Mouse (Mus musculus) heart, adult 8-10 months (tissue): ENCODE measurements around the gene Mmp9. TPM values are rescaled to one million over a fixed set of nuclear protein-coding genes. Genes with fewer than 3 reads are reported as not detected.

ENCODE experiments used
- DNase-seq: peaks from one replicate; pipeline ENCODE4 v3.0.0; 2022; ENCODE audit warnings: low spot score
- total RNA-seq, 4 experiments: library from RNA; stranded (reverse); gene quantifications; 2 replicates each; pipeline ENCODE4 v1.2.4; 2022

Mmp9 gene
- total RNA-seq, 4 experiments from 2014 or later = 0.84 to 1.2 (median 0.98) TPM

GRCm38 (mm10) chr2:164988777-164989176, 48.2 kb downstream of the Mmp9 start:
- no peak for DNase-seq

GRCm38 (mm10) chr2:164991111-164991510, 50.5 kb downstream of the Mmp9 start:
- DNase-seq = no peak

GRCm38 (mm10) chr2:164991808-164992207, 51.2 kb downstream of the Mmp9 start:
- no peak for DNase-seq

- DNase-seq = no peak
Measured at GRCm38 (mm10) chr2:164994156-164994555, 53.6 kb downstream of the Mmp9 start.

GRCm38 (mm10) chr2:164994659-164995428, 54.3 kb downstream of the Mmp9 start:
- DNase-seq = no peak

- DNase-seq = no peak
Measured at GRCm38 (mm10) chr2:164995976-164996375, 55.4 kb downstream of the Mmp9 start.

GRCm38 (mm10) chr2:164996848-164997720, 56.5 kb downstream of the Mmp9 start:
- DNase-seq = peak; percentile 11

- peak; percentile 34 for DNase-seq
Measured at GRCm38 (mm10) chr2:164997721-164998428, 57.3 kb downstream of the Mmp9 start.

- DNase-seq = no peak
Measured at GRCm38 (mm10) chr2:165001958-165002357, 61.4 kb downstream of the Mmp9 start.

- DNase-seq = no peak
Measured at GRCm38 (mm10) chr2:165003108-165003507, 62.5 kb downstream of the Mmp9 start.

- no peak for DNase-seq
Measured at GRCm38 (mm10) chr2:165004237-165004636, 63.7 kb downstream of the Mmp9 start.

Other genes starting within 250 kb of the Mmp9 start
- gene Spint4, start 242.3 kb upstream of the Mmp9 start, total RNA-seq = not detected
- not detected for gene Spint5, start 225.5 kb upstream of the Mmp9 start, total RNA-seq
- under 1 TPM in 2 of 4 experiments, not detected in 2; 0.30 to 0.83 TPM for gene Wfdc3, start 194.8 kb upstream of the Mmp9 start, total RNA-seq
- 10 to 100 TPM; 20.4 to 28.2 (median 26.9) TPM for gene Dnttip1, start 194.8 kb upstream of the Mmp9 start, total RNA-seq
- 1 to 10 TPM in 2 of 4 experiments, under 1 TPM in 2; 0.47 to 2.7 (median 1.4) TPM for gene Ube2c, start 170.9 kb upstream of the Mmp9 start, total RNA-seq
- 1 to 10 TPM; 2.9 to 7.2 (median 3.1) TPM for gene Tnnc2, start 160.8 kb upstream of the Mmp9 start, total RNA-seq
- gene Snx21, start 155.0 kb upstream of the Mmp9 start, total RNA-seq = 10 to 100 TPM; 23.1 to 24.9 (median 23.5) TPM
- gene Acot8, start 135.9 kb upstream of the Mmp9 start, total RNA-seq = 10 to 100 TPM; 12.3 to 13.3 (median 12.6) TPM
- gene Zswim3, start 135.7 kb upstream of the Mmp9 start, total RNA-seq = 1 to 10 TPM; 2.2 to 2.7 (median 2.5) TPM
- 1 to 10 TPM; 4.6 to 6.1 (median 5.1) TPM for gene Zswim1, start 118.1 kb upstream of the Mmp9 start, total RNA-seq
- 1 to 10 TPM in 1 of 4 experiments, under 1 TPM in 2, not detected in 1; 0.66 to 1.2 (median 0.80) TPM for gene Spata25, start 112.2 kb upstream of the Mmp9 start, total RNA-seq
- gene Ctsa, start 107.9 kb upstream of the Mmp9 start, total RNA-seq = 100 to 1,000 TPM in 3 of 4 experiments, 10 to 100 TPM in 1; 94.7 to 106 (median 103) TPM
- 10 to 100 TPM; 53.8 to 59.3 (median 58.1) TPM for gene Neurl2, start 107.3 kb upstream of the Mmp9 start, total RNA-seq
- gene Pltp, start 83.1 kb upstream of the Mmp9 start, total RNA-seq = 10 to 100 TPM; 32.8 to 40.4 (median 35.7) TPM
- gene Pcif1, start 61.5 kb upstream of the Mmp9 start, total RNA-seq = 10 to 100 TPM; 23.3 to 34.7 (median 33.0) TPM
- gene Zfp335, start 29.0 kb upstream of the Mmp9 start, total RNA-seq = 1 to 10 TPM; 7.6 to 8.5 (median 8.2) TPM
- gene Slc12a5, start 20.0 kb downstream of the Mmp9 start, total RNA-seq = 1 to 10 TPM; 1.2 to 4.2 (median 2.8) TPM
- 10 to 100 TPM; 15.2 to 18.9 (median 18.6) TPM for gene Ncoa5, start 94.1 kb downstream of the Mmp9 start, total RNA-seq
- gene Cd40, start 114.8 kb downstream of the Mmp9 start, total RNA-seq = 1 to 10 TPM; 1.6 to 2.4 (median 1.9) TPM
- not detected for gene 1700025C18Rik, start 150.0 kb downstream of the Mmp9 start, total RNA-seq